9 mouse cellular contexts compared by ENCODE assay signal in the genomic region with DNA sequence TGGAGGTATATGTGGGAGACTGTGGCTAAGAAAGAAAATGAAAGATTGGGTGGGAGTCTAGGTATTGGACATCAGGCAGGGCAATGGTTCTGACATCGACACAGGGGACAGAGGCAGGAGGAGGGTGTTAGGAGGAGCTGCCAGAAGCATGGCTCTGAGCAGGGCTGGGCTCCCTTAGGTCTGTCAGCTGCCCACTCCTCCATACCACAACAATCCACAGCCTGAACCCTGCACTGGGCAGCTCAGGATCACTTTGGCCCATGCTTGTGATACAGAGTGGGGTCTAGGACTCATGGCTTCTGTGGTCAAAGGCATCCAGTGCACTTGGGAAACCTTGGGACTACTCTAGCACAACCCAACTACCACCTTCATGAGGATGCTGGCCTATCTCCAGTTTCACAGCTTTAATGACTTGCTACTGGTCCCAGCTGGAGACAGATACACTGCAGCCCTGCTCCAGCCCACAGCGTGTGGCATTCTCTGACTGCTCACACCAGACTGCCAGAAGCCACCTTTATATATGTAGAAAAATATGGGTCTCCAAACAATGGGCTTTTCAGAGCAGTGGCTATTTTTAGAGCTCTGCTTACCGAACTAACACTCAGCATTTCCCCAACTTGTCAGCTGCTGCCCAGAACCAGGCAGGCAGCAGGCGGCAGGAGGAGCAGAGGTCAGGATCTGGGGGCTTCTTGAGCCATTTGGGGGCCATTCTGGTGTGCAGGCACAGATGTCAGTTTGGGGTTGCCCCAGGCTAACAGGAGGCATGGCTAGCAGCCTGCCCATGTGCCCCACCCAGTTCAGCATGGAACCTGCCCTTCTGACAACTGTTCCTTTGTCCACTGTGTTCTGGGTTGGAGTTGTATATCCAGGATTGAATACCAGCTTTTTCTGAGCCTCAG.
A peak's percentile ranks its signal among the peaks of the same experiment; 100 is the strongest.
DNase-seq lines count a peak whose midpoint lies in the region; ATAC-seq lines count a peak whose summit lies in the region.
"Had no signal": no experiment of that assay in that cellular context is flagged by ENCODE, and none has a peak within 500 bp of the region (broad histone marks: within the 10 kb centered on the region; RNA-seq: fewer than 3 reads in every experiment).

No protein-coding gene starts in this region.

- H3K9me3 ChIP-seq in kidney, embryonic 15.5 days (replicated peaks): no peaks in the 10 kb centered on the region
- H3K9me3 ChIP-seq in heart, embryonic 15.5 days (replicated peaks): no peaks in the 10 kb centered on the region
- no peaks in the 10 kb centered on the region for H3K9me3 ChIP-seq in midbrain, embryonic 11.5 days (ENCODE audit: control insufficient read depth, low read length)

- DNase-seq in kidney, adult 18-20 months: no peak
- no peak for DNase-seq in midbrain, embryonic 11.5 days (ENCODE audit: low spot score, missing footprints)
- DNase-seq in ovary, postnatal 10 days (ENCODE audit: low spot score): no peak
- no peak for DNase-seq in kidney, postnatal 10 days

- H3K27ac ChIP-seq in kidney, embryonic 15.5 days: peak overlapping the region; percentile 76
- H3K27ac ChIP-seq in brown adipose tissue, adult 24 weeks (replicated peaks; ENCODE audit: low read depth, low read length): peak overlapping the region; percentile 20
- H3K27ac ChIP-seq in heart, embryonic 15.5 days: peak overlapping the region; percentile 93
- peak overlapping the region; percentile 4; the same call in 1 of the 2 replicates for H3K27ac ChIP-seq in midbrain, embryonic 11.5 days (ENCODE audit: low read depth, low read length)

- H3K4me2 ChIP-seq in kidney, embryonic 15.5 days: no peak overlapping the region
- H3K4me2 ChIP-seq in heart, embryonic 15.5 days: peak overlapping the region; percentile 26
- H3K4me2 ChIP-seq in midbrain, embryonic 11.5 days: no peak overlapping the region

- no peaks in the 10 kb centered on the region for H3K27me3 ChIP-seq in kidney, embryonic 15.5 days
- H3K27me3 ChIP-seq in heart, embryonic 15.5 days: no peaks in the 10 kb centered on the region
- no peaks in the 10 kb centered on the region for H3K27me3 ChIP-seq in midbrain, embryonic 11.5 days (ENCODE audit: control insufficient read depth, insufficient read depth, low read length)
- H3K27me3 ChIP-seq: Patski had no signal

- WGBS in kidney, embryonic 15.5 days: 24% methylated on average over 4 of the region's 4 CpGs
- WGBS in heart, embryonic 15.5 days: 14% methylated on average over 4 of the region's 4 CpGs
- 47% methylated on average over 4 of the region's 4 CpGs for WGBS in midbrain, embryonic 11.5 days

- H3K4me3 ChIP-seq in kidney, embryonic 15.5 days (replicated peaks): no peak overlapping the region
- no peak overlapping the region for H3K4me3 ChIP-seq in brown adipose tissue, adult 24 weeks (ENCODE audit: insufficient read depth, low read depth, low read length)
- H3K4me3 ChIP-seq in heart, embryonic 15.5 days: no peak overlapping the region
- H3K4me3 ChIP-seq in midbrain, embryonic 11.5 days (ENCODE audit: low read depth, low read length): no peak overlapping the region

- no peak overlapping the region for H3K9ac ChIP-seq in kidney, embryonic 15.5 days
- peak overlapping the region; percentile 43 for H3K9ac ChIP-seq in heart, embryonic 15.5 days
- H3K9ac ChIP-seq in midbrain, embryonic 11.5 days (ENCODE audit: low read length): no peak overlapping the region

- no peak for ATAC-seq in kidney, embryonic 15.5 days (replicated peaks; ENCODE audit: low FRiP score)
- 0 out of 2 replicates have a peak, but pooled peaks have one; percentile 5 for ATAC-seq in heart, embryonic 15.5 days (replicated peaks; ENCODE audit: insufficient number of reproducible peaks, insufficient read depth, low FRiP score, low read depth)
- ATAC-seq in midbrain, embryonic 11.5 days (ENCODE audit: low FRiP score): no peak
- no peak for ATAC-seq in granulocyte monocyte progenitor cell, adult 5-6 weeks (replicated peaks; ENCODE audit: poor library complexity, severe bottlenecking)
- ATAC-seq: Patski had no signal

- no peaks in the 10 kb centered on the region for H3K36me3 ChIP-seq in kidney, embryonic 15.5 days
- no peaks in the 10 kb centered on the region for H3K36me3 ChIP-seq in heart, embryonic 15.5 days
- H3K36me3 ChIP-seq in midbrain, embryonic 11.5 days (ENCODE audit: control insufficient read depth, insufficient read depth, low read length): no peaks in the 10 kb centered on the region

- H3K4me1 ChIP-seq in kidney, embryonic 15.5 days: peaks cover 62% of the 10 kb centered on the region
- peaks cover 81% of the 10 kb centered on the region for H3K4me1 ChIP-seq in brown adipose tissue, adult 24 weeks (ENCODE audit: control insufficient read depth, insufficient read depth, insufficient read length, low read length)
- peaks cover 100% of the 10 kb centered on the region for H3K4me1 ChIP-seq in heart, embryonic 15.5 days (replicated peaks)
- peaks cover 18% of the 10 kb centered on the region for H3K4me1 ChIP-seq in midbrain, embryonic 11.5 days (ENCODE audit: control insufficient read depth, insufficient read depth, low read length)

Comparison
In these comparisons a context has a peak if more than half of its experiments do, and no peak if none do; other contexts are left out.
1. H3K27ac ChIP-seq: peak in every context shown above with its lines; median percentile 93 in heart, embryonic 15.5 days; 76 in kidney, embryonic 15.5 days; 20 in brown adipose tissue, adult 24 weeks; 4 in midbrain, embryonic 11.5 days.